Mouse (Mus musculus) thymus, postnatal 4 days (tissue): Measurements from ENCODE around the gene AC131692.1.

Experiments
- DNase-seq: peaks from one replicate; pipeline ENCODE4 v3.0.0; 2021

Gene AC131692.1

DNA sequence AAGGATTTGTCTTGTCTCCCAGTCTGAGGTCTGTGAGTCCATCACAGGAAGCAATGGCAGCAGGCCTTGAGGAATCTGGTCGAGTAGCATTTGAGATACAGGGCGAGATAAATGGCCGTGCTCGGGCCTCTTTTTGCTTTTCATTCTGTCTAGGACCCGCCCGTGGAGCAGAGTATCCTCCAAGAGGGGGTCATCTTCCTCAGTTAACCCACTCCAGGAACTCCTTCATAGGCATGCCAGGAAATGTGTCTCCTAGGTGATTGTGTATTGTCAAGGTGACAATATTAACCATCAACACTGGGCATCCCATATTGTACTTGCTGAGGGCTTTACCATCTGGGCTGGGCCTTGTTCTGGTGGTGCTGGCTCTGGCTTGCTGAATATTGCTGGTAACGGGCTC, at the start of gene AC131692.1:
Gene AC131692.1 (plus strand): TSS at position 301 of the 400 bp plus-strand sequence.
- no peak for DNase-seq

DNA sequence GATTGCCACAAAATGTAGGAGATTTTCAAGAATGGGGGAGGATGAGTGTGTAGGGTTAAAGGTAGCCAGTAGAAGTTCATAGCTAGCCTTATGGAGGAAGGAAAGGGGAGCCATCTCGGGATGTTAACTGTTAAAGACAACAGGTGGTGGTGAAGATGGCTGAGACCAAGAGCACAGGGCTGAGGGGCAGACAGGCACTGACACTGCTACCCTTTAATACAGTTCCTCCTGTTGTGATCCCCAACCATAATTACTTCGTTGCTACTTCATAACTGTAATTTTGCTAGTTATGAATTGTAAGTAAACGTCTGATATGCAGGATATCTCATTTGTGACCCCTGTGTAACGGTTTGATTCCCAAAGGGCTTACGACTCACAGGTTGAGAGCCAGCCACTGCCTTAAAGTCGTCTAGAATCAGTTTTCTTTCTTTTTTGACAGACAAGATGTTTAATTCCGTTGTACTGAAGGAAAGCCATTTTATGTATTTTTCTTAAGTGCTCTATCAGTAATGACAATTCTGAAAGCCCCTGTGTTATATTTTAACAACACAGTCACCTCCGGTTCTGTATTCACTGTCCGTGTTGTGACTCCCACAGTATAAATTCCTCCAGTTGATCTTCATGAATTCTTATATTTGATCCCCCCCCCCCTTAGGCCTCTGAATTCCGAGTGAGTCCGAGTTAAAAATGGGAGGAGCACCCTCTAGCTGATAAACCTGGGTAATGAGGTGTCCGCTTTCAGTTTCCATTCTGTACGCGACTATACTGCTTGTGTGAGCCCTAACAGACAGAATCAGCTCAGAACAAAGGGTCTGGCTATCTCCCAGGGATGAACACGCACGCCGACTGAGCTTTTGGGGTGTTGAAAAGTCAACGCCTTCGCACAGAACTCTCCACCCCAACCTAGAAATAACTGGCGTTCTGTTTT, 48.6 kb upstream of the AC131692.1 start:
- no peak for DNase-seq

DNA sequence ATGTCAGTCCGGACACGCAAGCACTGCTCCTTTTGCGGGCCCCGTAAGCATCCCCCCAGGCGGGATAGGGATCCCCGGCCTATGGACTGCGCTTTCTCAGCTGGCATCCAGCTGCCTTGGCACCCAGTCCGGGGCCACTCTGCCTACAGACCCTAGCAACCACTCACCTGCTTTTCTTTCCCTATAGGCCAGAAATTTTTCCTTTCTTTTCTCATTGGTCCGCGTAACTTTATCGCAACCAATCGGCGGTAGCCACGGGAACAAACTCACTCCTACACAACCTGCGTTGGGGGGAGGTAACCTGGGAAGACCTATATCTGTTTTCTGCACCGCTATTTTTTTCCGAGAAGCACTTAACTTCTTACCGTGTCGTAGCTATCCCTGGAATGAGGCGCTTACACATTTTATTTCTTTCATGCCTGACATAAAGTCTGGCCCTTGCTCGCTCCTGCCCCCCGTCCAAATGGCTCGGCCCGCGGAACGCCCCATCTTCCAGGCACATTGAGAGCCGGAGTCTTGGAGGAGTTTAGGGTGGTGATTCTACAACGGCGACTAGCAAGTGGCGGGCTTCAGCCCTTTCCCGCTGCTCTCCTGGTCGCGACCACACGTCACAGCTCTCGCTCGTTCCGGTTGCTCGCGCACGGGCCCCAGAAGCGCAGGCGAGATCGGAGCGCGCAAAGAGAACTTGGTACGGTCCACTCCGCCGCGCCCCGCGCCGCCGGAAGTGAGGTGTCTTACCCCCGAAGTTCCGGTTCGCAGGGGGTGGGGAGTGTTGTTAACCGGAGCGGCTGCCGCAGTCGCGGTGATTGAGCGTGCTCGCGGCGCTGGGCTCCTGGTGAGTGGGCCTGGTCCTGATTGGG, 47.7 kb upstream of the AC131692.1 start, which contains the start of gene Syvn1:
Gene Syvn1 (plus strand): TSS at position 283 of the 860 bp plus-strand sequence.
- peak; percentile 91 for DNase-seq

DNA sequence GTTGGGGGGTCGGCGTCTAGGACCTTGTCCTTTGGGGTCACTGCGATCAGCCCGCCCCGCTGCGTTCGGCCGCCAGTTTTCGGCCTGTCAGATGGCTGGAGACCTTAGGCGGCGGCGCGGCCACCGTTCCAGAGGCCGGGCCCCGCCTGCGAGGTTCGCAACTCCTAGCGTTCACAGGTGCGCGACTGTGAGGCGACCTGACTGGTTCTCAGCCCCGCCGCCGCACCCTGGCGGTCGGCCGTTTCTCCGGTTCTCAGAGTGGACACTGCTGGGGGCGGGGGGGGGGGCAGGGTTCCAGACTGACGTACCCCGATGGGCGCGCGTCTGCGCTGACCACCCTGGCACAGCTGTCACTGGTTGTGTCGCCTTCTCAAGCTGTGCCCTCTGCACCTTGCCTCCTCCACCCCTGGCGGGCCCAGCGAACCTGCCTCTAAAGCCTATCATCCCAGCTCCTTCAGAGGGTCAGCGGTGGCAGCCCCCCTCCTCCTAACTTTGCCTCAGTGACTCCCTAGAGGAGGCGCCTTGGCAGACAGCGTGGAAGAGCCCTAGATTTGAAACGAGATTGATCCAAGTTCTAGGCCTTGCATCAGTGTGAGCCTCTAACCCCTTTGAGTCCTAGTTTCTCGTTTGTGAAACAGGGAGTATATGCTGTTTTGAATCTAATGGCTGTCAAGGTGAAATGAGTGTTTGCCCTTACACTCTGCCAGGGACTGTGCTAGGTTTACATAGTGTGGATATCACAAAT, 46.9 kb upstream of the AC131692.1 start:
- DNase-seq: no peak

DNA sequence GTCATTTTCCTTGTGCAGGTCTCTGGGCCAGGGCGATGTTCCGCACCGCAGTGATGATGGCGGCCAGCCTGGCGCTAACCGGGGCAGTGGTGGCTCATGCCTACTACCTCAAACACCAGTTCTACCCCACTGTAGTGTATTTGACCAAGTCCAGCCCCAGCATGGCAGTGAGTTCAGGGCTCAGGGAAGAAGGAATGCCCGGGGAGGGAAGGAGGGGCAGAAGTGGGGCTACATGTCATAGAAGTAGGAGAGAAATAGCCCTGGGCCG, 46.4 kb upstream of the AC131692.1 start:
- DNase-seq: peak; percentile 17

DNA sequence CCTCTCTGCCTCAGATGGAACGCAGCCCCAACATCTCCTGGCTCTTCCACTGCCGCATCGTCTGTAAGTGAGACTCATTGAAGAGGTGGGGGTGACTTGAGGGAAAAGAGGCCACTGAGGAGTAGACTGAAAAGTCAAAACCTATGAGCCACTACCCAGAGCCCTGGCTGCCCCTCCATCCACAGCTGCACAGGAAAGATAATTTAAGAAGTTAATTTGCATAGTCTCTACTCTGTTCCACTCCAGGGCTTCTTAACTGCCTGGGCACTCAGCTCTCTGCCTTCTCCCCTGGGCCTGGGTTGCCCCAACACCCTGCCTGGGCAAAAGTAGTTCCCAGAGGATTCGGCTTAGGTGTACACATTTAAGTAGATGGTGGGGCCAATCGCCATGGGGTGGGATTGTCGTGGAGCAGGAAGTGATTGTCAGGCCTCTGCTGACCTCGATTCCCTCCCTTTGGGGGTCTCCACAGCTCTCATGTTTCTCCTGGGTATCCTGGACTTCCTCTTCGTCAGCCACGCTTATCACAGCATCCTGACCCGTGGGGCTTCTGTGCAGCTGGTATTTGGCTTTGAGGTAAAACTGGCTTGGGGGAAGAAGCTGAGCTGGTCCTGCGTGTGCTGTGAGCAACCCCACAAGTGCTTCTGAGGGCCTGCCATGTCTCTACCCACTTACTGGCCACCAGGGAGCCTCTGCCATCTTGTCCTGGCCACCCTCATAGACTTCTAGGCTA, 45.4 kb upstream of the AC131692.1 start:
- DNase-seq: no peak

DNA sequence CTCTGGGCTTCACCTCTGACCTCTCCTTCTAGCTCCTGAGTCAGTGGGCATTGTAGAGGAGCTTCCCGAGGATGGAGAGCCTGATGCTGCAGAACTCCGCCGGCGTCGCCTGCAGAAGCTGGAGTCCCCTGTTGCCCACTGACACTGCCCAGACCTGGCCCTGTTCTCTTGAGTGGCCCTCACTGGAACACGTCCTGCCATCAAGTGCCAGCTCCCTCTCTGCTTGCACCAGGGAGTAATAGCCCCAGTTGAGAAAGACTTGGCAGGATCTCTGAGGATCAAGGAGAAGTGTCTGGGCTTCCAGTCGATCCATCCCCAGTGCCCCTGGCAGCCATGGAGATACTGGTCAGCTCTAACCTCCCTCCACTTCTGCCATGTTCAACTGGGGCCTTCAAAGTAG, 41.7 kb upstream of the AC131692.1 start:
- no peak for DNase-seq

DNA sequence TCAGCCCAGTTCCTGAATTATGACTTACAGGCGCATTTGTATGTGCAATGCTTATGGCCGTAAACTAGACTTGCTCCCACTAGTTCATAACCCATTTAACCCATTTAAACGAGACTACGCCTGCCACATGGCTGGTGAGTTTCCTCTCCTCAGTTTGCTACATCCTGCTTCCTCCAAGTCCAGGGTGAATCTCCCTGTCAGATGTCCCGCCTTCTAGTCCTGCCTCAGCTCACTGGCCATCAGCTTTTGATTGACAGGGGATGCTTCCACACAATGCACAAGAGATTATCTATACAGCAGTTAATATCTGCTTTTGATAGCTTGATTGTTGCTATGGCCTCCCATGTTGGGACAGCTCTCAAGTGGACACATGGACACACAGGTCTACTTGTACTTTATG, 39.9 kb upstream of the AC131692.1 start:
- no peak for DNase-seq

DNA sequence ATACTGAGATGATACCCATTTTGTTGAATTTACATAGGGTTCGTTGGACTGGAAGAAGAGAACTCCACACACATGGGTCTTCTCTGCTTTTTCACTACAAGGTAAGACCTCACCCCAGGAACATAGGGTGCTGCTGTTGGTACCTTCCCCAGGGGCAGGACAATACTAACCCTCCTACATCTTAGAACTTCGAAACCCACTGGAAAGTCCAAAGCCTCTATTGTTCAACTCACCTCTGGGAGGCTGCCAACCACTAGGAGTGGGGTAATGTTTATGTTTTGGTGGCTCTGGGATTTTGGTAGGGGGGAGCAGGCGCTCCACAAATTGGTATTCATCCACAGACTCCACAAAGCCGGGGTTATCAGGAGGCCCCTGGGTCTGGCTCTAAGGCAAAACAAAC, 37.5 kb upstream of the AC131692.1 start:
- DNase-seq: no peak

DNA sequence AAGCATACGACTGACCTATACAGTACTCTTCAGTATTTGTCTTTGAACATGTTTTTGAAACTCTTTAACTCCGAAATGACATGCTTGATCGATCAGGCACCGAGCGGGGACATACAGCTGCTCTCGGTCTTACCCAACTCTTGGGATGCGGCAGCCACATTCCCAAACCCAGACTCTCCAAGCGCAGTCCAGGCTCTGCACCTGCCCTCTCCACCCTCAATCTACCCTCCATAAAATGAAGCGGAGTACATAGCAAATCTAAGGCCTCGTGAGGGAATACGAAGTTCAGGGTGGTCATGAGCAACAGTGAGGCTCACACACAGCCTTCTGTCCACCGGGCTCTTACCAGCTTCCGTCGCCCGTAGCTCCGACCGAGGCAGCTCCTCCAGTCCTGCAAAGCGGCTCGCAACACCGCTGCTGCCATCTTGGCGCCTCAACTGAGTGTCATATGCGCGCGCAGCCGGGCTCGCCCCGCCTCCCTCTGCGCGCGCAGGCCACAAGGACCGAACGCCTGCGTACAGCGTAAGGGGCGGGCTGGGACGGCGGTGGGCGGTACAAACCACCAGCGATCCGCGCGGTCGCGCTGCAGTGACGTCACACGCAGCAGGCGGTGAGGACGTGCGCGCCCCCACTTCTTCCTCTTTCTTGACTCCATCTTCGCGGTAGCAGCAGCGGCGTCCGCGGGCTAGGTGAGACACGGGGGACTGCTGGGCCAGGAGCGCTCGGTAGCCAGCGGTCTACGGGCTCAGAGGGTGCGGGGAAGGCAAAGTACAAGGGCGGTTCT, 36.7 kb upstream of the AC131692.1 start, which contains the start of the genes Mrpl49 and Fau:
Gene Mrpl49 (minus strand): TSS at position 473 of the 784 bp plus-strand sequence.
Gene Fau (plus strand): TSS at position 532 of the 784 bp plus-strand sequence.
- peak; percentile 100 for DNase-seq

DNA sequence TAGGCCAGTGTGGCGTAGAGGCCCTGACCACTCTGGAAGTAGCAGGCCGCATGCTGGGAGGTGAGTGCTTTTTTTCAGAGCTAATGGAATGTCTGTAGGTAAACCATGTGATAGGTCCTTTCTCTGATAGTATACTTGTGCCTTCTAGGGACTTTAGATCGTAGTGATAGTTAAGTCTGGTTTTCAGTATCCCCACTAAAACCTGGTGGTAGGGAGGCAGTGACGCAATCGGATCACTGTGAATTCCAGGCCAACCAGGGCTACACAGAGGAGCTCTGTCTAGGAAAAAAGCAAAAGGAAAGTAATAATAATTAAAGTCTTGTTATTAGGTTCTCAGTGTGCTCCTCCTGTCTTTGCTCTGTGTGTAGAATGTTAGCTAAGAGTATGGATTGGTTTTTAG, 35.7 kb upstream of the AC131692.1 start:
- DNase-seq: no peak

DNA sequence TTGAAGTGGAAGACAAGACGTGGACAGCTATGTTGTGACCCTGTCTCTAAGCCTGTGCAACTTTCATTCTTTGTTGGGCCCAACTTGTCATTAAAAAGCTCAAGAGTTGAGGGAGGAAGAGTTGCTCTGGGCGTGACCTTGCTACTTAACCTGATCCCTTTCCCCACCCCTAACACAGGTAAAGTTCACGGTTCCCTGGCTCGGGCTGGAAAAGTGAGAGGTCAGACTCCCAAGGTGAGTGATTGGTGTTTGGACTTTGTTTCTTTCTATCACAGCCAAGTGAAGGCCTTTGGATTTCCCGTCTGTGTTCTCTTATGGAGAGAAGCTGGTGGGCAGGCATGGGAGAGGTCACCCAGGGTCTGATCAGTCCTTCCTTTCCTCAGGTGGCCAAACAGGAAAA, 35.3 kb upstream of the AC131692.1 start:
- DNase-seq: no peak

DNA sequence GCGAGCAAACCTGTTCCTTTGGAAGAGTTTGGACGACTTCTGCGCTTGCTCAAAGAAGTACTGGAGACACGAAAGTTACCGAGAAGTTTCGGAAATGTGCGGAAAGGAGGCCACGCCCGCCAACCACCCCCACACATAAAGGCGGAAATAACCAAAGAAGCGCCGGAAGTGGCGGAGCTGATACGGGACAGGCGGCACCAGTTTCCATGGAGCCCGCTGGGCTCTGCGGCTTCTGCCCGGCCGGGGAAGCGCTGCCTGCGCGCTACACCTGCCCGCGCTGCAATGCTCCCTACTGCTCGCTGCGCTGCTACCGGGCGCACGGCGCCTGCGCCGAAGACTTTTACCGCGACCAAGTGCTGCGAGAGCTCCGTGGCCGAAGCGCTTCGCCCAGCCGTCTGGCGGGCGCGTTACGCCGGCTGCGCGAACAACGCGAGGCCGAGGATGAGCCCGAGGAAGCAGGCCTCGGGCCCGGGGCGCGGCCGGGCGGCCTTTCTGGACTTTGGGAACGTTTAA, 33.1 kb upstream of the AC131692.1 start, which contains the start of gene Znhit2:
Gene Znhit2 (plus strand): TSS at position 172 of the 513 bp plus-strand sequence.
- DNase-seq: peak; percentile 92

DNA sequence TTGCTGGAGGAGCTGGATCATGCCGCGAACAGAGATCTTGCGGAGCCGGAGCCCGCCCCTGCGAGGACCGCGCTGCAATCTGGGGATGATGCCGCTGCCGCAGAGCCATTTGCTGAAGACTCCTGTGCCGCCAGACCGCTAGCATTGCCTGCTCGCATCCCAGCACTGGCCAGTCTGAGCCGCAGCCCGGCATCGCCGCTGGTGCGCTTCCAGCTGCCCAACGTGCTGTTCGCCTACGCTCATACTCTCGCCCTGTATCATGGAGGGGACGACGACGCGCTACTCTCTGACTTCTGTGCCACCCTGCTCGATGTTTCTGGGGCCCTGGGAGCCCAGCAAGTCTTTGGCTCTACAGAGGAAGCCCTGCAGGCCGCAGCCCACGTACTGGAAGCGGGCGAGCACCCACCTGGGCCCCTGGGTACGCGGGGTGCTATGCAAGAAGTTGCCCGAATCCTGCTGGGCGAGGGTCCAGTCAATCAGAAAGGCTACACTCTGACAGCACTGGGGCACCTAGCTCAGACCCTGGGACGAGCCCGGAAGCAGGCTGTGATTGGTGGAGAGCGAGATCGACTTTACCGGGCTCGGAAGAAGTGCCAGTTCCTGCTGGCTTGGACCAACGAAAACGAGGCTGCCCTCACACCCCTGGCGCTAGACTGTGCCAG, 32.4 kb upstream of the AC131692.1 start:
- peak; percentile 77 for DNase-seq

DNA sequence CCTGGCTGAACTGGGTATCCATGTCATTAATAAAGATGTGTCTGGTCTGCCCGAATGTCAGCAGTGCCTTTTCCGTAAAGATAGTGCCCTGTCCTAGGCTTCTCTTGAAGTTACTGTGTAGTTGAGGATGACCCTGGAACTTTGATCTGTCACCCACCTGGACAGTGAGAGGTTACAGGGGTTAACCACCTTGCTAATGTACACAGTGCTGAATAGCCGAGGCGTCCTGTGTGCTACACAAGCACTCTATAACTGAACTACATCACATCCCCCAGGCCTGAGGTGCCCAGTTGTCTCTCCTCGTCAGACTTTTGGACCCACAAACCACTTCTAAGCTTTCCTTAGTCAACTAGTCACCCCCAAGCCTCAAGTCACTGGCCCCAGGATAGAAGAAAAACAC, 31.8 kb upstream of the AC131692.1 start:
- DNase-seq: no peak

DNA sequence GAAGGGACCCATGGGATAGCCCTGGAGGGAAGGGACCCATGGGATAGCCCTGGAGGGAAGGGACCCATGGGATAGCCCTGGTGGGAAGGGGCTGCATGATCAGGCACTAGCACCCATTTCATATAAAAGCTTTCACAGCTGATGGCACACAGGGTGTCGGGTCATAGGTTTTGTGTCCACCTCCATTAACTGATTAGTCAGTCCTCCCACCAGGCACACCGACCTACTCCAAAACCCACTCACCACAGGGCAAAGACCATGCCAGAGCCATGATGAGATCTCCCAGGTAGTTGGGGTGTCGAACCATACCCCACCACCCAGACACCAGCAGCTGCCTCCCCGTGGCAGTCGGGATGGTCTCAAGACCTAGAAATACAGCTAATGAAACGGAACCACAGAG, 31.1 kb upstream of the AC131692.1 start:
- no peak for DNase-seq

DNA sequence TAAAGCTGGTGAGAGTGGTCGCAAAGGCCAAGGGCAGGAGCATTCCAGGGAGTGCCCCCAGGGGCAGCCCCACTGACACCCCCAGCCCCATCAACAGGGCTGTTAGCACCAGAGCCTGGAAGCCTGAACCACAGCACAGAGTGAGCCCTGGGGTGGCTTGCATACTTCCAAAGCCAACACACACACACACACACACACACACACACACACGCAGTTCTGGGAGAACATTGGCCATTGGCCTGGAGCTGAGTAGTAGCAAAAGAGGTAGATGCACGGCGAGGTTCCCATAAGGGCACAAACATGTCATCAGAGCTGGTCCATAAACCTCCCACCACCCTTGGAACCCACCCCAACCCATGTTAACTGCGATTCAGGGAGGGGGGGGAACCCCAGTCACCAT, 27.6 kb upstream of the AC131692.1 start:
- no peak for DNase-seq

DNA sequence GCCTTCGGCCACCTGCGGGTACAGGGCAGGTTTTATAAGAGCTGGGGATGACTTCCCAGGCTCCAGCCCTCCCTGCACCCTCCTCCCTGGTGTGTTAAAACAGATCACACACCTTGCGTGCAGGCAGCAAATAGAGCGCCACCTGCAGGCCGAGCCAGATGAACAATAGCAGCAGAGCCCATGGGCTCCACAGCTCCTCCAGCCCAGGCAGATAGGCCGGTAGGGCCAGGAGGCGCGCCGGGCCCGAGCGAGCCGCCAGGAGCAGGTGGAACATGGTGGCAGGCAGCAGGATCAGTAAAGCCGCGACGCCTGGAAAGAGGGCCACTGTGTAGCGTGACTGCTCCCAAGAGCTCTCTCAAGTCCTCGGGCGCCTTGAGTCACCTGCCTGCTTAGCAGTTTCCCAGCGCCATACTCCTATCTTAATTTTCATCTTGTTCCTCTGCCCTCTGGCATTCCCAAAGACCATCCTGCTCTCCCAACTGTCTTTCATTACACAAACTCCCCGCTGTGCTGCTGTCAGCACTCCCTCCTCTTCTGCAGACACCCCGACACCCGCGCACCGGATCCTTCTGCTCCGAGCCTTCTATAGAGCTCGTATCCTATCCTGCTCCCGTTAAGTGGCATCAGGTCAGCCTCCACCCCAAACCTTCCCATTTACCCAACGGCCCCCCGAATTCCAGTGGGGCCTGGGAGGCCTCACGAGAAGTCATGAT, 27.1 kb upstream of the AC131692.1 start:
- DNase-seq: peak; percentile 96

DNA sequence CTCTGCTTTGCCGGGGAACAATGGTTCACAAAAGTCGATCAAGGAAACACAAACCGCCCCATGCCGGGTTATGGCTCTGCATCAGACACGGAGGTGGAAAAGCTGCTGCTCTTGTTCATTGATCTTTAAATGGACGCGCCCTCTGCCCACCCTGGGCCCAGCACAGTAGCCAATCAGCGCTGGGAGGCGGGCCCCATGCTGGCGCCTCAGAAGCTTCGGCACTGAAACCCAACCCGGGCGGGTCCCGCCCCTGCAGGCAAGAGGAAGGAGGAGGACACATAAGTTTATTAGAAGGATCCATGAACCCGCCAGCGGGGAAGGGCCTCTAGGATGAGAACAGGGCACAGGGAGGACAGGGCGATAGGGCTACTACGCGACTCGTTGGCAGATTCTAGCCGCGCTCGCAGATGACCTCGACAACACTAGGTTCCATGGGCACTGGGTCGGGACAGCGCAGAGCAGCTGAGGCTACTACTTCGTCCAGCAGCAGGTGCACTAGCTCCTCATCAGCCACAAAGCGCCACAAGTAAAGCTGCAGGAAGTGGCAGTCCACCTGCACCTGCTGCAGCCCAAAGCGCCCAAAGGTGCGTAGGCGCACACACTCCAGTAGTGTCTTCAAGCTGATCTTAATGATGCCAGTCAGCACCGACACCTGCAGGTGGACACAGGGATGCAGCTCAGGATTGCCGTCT, 26.3 kb upstream of the AC131692.1 start, which contains the start of gene Tm7sf2:
Gene Tm7sf2 (minus strand): TSS at position 650 of the 692 bp plus-strand sequence.
- DNase-seq: peak; percentile 89
